Mouse (Mus musculus): ENCODE data around the gene Omg.

GRCm38 (mm10) chr11:79529226-79529625 lies 25.3 kb upstream of the Omg start:
- TF ChIP-seq CTCF (IDR thresholded peaks at IDR 0.05; ENCODE audit: low read depth) (no peak), EP300 (IDR thresholded peaks at IDR 0.05; ENCODE audit: low read depth) (no peak)
